Mouse (Mus musculus) kidney, embryonic 14.5 days (tissue): ENCODE data around the gene Pheta1. TPM values are rescaled to one million over a fixed set of nuclear protein-coding genes. Genes with fewer than 3 reads are reported as not detected.

Experiments
- ATAC-seq: fragments of 200-750 bp; cut with Nextera tagmentation; 2 replicates; pipeline ENCODE4 v1.8.0; 2017; ENCODE audit warnings: moderate number of reproducible peaks, mild to moderate bottlenecking, moderate TSS enrichment, moderate library complexity; ENCODE audit not compliant: low FRiP score, low TSS enrichment
- H3K27ac ChIP-seq: fragments of 300-500 bp; sonication (generic); 2 replicates; pipeline ENCODE4 v1.5.1; 2014; ENCODE audit warnings: low read depth, mild to moderate bottlenecking, low read length, moderate library complexity, mixed read lengths
- H3K27me3 ChIP-seq: fragments of 300-500 bp; sonication (generic); 2 replicates; pipeline ENCODE4 v1.6.1; 2014; ENCODE audit warnings: mild to moderate bottlenecking, low read length; ENCODE audit not compliant: control insufficient read depth, insufficient read depth
- H3K36me3 ChIP-seq: fragments of 300-500 bp; sonication (generic); 2 replicates; pipeline ENCODE4 v1.6.1; 2014; ENCODE audit warnings: low read length, mixed read lengths; ENCODE audit not compliant: control insufficient read depth, insufficient read depth
- H3K4me1 ChIP-seq: fragments of 300-500 bp; sonication (generic); 2 replicates; pipeline ENCODE4 v1.6.1; 2014; ENCODE audit warnings: low read length, mixed read lengths; ENCODE audit not compliant: control insufficient read depth, insufficient read depth
- H3K4me2 ChIP-seq: fragments of 300-500 bp; sonication (generic); replicated peaks from 2 replicates; pipeline ENCODE4 v1.6.1; 2014; ENCODE audit warnings: low read depth, mild to moderate bottlenecking, low read length
- H3K4me3 ChIP-seq: fragments of 300-500 bp; sonication (generic); 2 replicates; pipeline ENCODE4 v1.5.1; 2014; ENCODE audit warnings: mild to moderate bottlenecking, low read length
- H3K9ac ChIP-seq: fragments of 300-500 bp; sonication (generic); 2 replicates; pipeline ENCODE4 v1.6.1; 2014; ENCODE audit warnings: low read depth, mild to moderate bottlenecking, low read length, moderate library complexity
- H3K9me3 ChIP-seq: fragments of 300-500 bp; sonication (generic); 2 replicates; pipeline ENCODE4 v1.6.1; 2016; ENCODE audit warnings: low read length; ENCODE audit not compliant: control insufficient read depth
- WGBS: fragments of 180-500 bp; shearing (Covaris S2); extraction: QIAGEN DNeasy Blood & Tissue Kit; methylation state at CpG from one replicate; pipeline ENCODE4 v1.1.7; 2014; 5-methylcytosine and 5-hydroxymethylcytosine counted together
- polyA plus RNA-seq: library from polyadenylated mRNA; unstranded; fragments of >200 nt; fragmentation: Nextera tagmentation; extraction: Ambion mirVana; gene quantifications from 2 replicates; pipeline ENCODE4 v1.2.1, GENCODE M21; 2014

The Pheta1 gene
- 16.1 and 22.6 TPM in 2 replicates for polyA plus RNA-seq

- Histone ChIP-seq H3K4me2 (peak within 1 kb of the TSS; percentile 85), H3K36me3 (peaks cover 20% of the 10 kb centered on the region), H3K4me1 (peaks cover 12% of the 10 kb centered on the region; the same call in 1 of the 2 replicates), H3K27me3 (peaks cover 3% of the 10 kb centered on the region; the same call in 1 of the 2 replicates), H3K9me3 (no peaks in the 10 kb centered on the region), H3K27ac (peak within 1 kb of the TSS; percentile 83), H3K9ac (peak within 1 kb of the TSS; percentile 91), H3K4me3 (peak within 1 kb of the TSS; percentile 91)
- ATAC-seq, result peak; percentile 89
- under 1% methylated on average over 42 of the region's 42 CpGs for WGBS
Observed at GRCm38 (mm10) chr5:121848743-121849142, at the start of gene Pheta1. Gene Pheta1, plus strand, starts transcription at chr5:121848984.

- Histone ChIP-seq H3K4me1 (no peaks in the 10 kb centered on the region), H3K4me2 (no peak overlapping the region), H3K27me3 (no peaks in the 10 kb centered on the region), H3K27ac (no peak overlapping the region), H3K9me3 (no peaks in the 10 kb centered on the region), H3K4me3 (no peak overlapping the region), H3K36me3 (peaks cover 71% of the 10 kb centered on the region), H3K9ac (no peak overlapping the region)
- ATAC-seq, result no peak
- 90% methylated on average over 3 of the region's 3 CpGs for WGBS
Observed at GRCm38 (mm10) chr5:121807186-121807585, 41.6 kb upstream of the Pheta1 start.

- 81% methylated on average over 2 of the region's 2 CpGs for WGBS
- Histone ChIP-seq H3K4me2 (no peak overlapping the region), H3K27ac (no peak overlapping the region), H3K9ac (no peak overlapping the region), H3K4me1 (no peaks in the 10 kb centered on the region), H3K9me3 (no peaks in the 10 kb centered on the region), H3K36me3 (peaks cover 71% of the 10 kb centered on the region), H3K4me3 (no peak overlapping the region), H3K27me3 (no peaks in the 10 kb centered on the region)
- no peak for ATAC-seq
Observed at GRCm38 (mm10) chr5:121808202-121808601, 40.6 kb upstream of the Pheta1 start.

- Histone ChIP-seq H3K9me3 (no peaks in the 10 kb centered on the region), H3K4me2 (no peak overlapping the region), H3K36me3 (peaks cover 68% of the 10 kb centered on the region), H3K4me3 (no peak overlapping the region), H3K9ac (no peak overlapping the region), H3K4me1 (no peaks in the 10 kb centered on the region), H3K27ac (no peak overlapping the region), H3K27me3 (no peaks in the 10 kb centered on the region)
- WGBS, result 62% methylated on average over 5 of the region's 5 CpGs
- ATAC-seq, result no peak
Observed at GRCm38 (mm10) chr5:121809667-121810224, 39.0 kb upstream of the Pheta1 start.

GRCm38 (mm10) chr5:121810331-121811151 lies 38.2 kb upstream of the Pheta1 start:
- H3K4me3 ChIP-seq, result no peak overlapping the region
- 89% methylated on average over 17 of the region's 17 CpGs for WGBS
- no peak overlapping the region for H3K27ac ChIP-seq
- H3K36me3 ChIP-seq, result peaks cover 66% of the 10 kb centered on the region
- 0 out of 2 replicates have a peak, but pooled peaks have one; percentile 25 for ATAC-seq
- H3K4me2 ChIP-seq, result no peak overlapping the region
- no peaks in the 10 kb centered on the region for H3K9me3 ChIP-seq
- no peak overlapping the region for H3K9ac ChIP-seq
- H3K27me3 ChIP-seq, result no peaks in the 10 kb centered on the region
- no peaks in the 10 kb centered on the region for H3K4me1 ChIP-seq

- H3K27ac ChIP-seq, result no peak overlapping the region; the same call in 1 of the 2 replicates
- no peak for ATAC-seq
- H3K9me3 ChIP-seq, result no peaks in the 10 kb centered on the region
- no peaks in the 10 kb centered on the region for H3K4me1 ChIP-seq
- WGBS, result 85% methylated on average over 5 of the region's 5 CpGs
- H3K36me3 ChIP-seq, result peaks cover 69% of the 10 kb centered on the region
- H3K9ac ChIP-seq, result no peak overlapping the region
- no peak overlapping the region for H3K4me3 ChIP-seq
- no peak overlapping the region for H3K4me2 ChIP-seq
- H3K27me3 ChIP-seq, result no peaks in the 10 kb centered on the region
Observed at GRCm38 (mm10) chr5:121811485-121811931, 37.3 kb upstream of the Pheta1 start.

GRCm38 (mm10) chr5:121812526-121813243 lies 36.1 kb upstream of the Pheta1 start:
- Histone ChIP-seq H3K4me1 (no peaks in the 10 kb centered on the region), H3K4me3 (no peak overlapping the region), H3K4me2 (no peak overlapping the region), H3K9me3 (no peaks in the 10 kb centered on the region), H3K27me3 (no peaks in the 10 kb centered on the region), H3K36me3 (peaks cover 76% of the 10 kb centered on the region), H3K27ac (no peak overlapping the region), H3K9ac (no peak overlapping the region)
- ATAC-seq, result no peak
- WGBS, result 83% methylated on average over 7 of the region's 7 CpGs

GRCm38 (mm10) chr5:121813744-121814143 lies 35.0 kb upstream of the Pheta1 start:
- no peak overlapping the region for H3K4me3 ChIP-seq
- no peak overlapping the region for H3K9ac ChIP-seq
- WGBS, result 94% methylated on average over 10 of the region's 10 CpGs
- no peak overlapping the region for H3K4me2 ChIP-seq
- H3K27me3 ChIP-seq, result no peaks in the 10 kb centered on the region
- no peak overlapping the region for H3K27ac ChIP-seq
- peaks cover 80% of the 10 kb centered on the region for H3K36me3 ChIP-seq
- no peak for ATAC-seq
- no peaks in the 10 kb centered on the region for H3K9me3 ChIP-seq
- no peaks in the 10 kb centered on the region for H3K4me1 ChIP-seq
